ENCODE assay signal across 25 mouse cellular contexts in the genomic region with DNA sequence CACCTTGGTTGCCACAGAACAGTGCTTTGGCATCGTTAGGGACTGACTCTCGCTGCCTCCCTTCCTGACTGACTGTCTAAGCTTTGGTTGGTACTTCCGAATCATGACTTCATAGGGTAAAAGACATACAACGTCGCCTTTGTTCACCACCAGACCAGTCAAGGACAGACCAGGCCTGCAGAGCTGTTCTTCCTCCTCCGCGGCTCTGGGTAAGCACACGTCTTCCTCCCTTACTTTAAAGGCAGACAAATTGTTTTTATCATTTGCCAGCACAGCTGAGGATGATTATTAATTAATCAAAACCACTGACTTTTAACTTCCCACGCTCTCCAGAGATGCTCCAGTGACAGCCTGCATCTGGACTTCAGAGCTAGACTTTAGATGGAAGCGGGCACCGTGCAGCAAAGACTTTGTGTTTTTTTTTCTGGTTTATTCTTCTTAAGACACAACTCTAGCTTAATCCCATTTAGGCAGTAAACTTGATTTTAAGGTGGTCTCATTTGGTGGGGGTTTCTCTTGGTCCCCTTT.
DNase-seq lines count a peak whose midpoint lies in the region; ATAC-seq and TF ChIP-seq lines count a peak whose summit lies in the region.
"Had no signal": no experiment of that assay in that cellular context is flagged by ENCODE, and none has a peak within 500 bp of the region (broad histone marks: within the 10 kb centered on the region; RNA-seq: fewer than 3 reads in every experiment).

No protein-coding gene starts in this region.

- TF ChIP-seq POLR2A in kidney, adult 2 months (IDR thresholded peaks at IDR 0.05; ENCODE audit: low read depth, low read length), result no peak

- 0 out of 2 replicates have a peak, but pooled peaks have one; percentile 15 for ATAC-seq in kidney, embryonic 16.5 days (ENCODE audit: low FRiP score, low TSS enrichment)
- ATAC-seq in lung, embryonic 16.5 days (ENCODE audit: low read depth), result peak; percentile 66; the same call in 1 of the 2 replicates
- no peak for ATAC-seq in activated CD4-positive, CD25-positive, alpha-beta regulatory T cell, adult 4 months
- ATAC-seq: forebrain, embryonic 15.5 days; hindbrain, embryonic 16.5 days had no signal

- no peaks in the 10 kb centered on the region for H3K27me3 ChIP-seq in kidney, embryonic 16.5 days (ENCODE audit: insufficient read depth, low read length)
- no peaks in the 10 kb centered on the region for H3K27me3 ChIP-seq in kidney, adult 2 months (replicated peaks; ENCODE audit: control insufficient read depth, insufficient read depth, low read length)
- H3K27me3 ChIP-seq in lung, embryonic 16.5 days (ENCODE audit: control insufficient read depth, insufficient read depth, low read depth, low read length), result no peaks in the 10 kb centered on the region
- no peaks in the 10 kb centered on the region for H3K27me3 ChIP-seq in E14TG2a.4 (ENCODE audit: insufficient read depth, low read length)
- H3K27me3 ChIP-seq: embryonic facial prominence, embryonic 12.5 days; embryonic facial prominence, embryonic 15.5 days; forebrain, embryonic 12.5 days; forebrain, embryonic 15.5 days; heart, embryonic 12.5 days; heart, embryonic 15.5 days; hindbrain, embryonic 13.5 days had no signal

- no peak overlapping the region for H3K4me3 ChIP-seq in kidney, embryonic 16.5 days (ENCODE audit: low read length)
- H3K4me3 ChIP-seq in kidney, adult 2 months (ENCODE audit: insufficient read depth, low read depth, low read length), result no peak overlapping the region
- H3K4me3 ChIP-seq in lung, embryonic 16.5 days (ENCODE audit: low read length), result no peak overlapping the region
- H3K4me3 ChIP-seq in E14TG2a.4 (replicated peaks; ENCODE audit: low read length), result peak overlapping the region; percentile 60
- H3K4me3 ChIP-seq: embryonic facial prominence, embryonic 12.5 days; embryonic facial prominence, embryonic 15.5 days; forebrain, embryonic 12.5 days; forebrain, embryonic 15.5 days; heart, embryonic 12.5 days; heart, embryonic 15.5 days; hindbrain, embryonic 10.5 days; hindbrain, embryonic 13.5 days had no signal

- H3K9me3 ChIP-seq in kidney, embryonic 16.5 days (ENCODE audit: low read length), result no peaks in the 10 kb centered on the region
- H3K9me3 ChIP-seq in lung, embryonic 16.5 days (ENCODE audit: control insufficient read depth, low read length), result no peaks in the 10 kb centered on the region
- H3K9me3 ChIP-seq in E14TG2a.4 (ENCODE audit: low read length), result no peaks in the 10 kb centered on the region
- H3K9me3 ChIP-seq: embryonic facial prominence, embryonic 12.5 days; embryonic facial prominence, embryonic 15.5 days; forebrain, embryonic 12.5 days; forebrain, embryonic 15.5 days; heart, embryonic 12.5 days; heart, embryonic 15.5 days; hindbrain, embryonic 10.5 days; hindbrain, embryonic 13.5 days had no signal

- H3K4me2 ChIP-seq in kidney, embryonic 16.5 days (replicated peaks; ENCODE audit: low read depth, low read length), result no peak overlapping the region
- no peak overlapping the region for H3K4me2 ChIP-seq in lung, embryonic 16.5 days (ENCODE audit: low read depth, low read length)
- H3K4me2 ChIP-seq: embryonic facial prominence, embryonic 12.5 days; embryonic facial prominence, embryonic 15.5 days; forebrain, embryonic 12.5 days; forebrain, embryonic 15.5 days; heart, embryonic 12.5 days; heart, embryonic 15.5 days; hindbrain, embryonic 13.5 days had no signal

- no peak overlapping the region for H3K9ac ChIP-seq in kidney, embryonic 16.5 days (replicated peaks; ENCODE audit: low read length)
- no peak overlapping the region for H3K9ac ChIP-seq in lung, embryonic 16.5 days (ENCODE audit: low read length)
- H3K9ac ChIP-seq: embryonic facial prominence, embryonic 12.5 days; embryonic facial prominence, embryonic 15.5 days; forebrain, embryonic 12.5 days; forebrain, embryonic 15.5 days; heart, embryonic 12.5 days; heart, embryonic 15.5 days; hindbrain, embryonic 13.5 days had no signal

- WGBS in kidney, embryonic 16.5 days, result 73% methylated on average over 11 of the region's 11 CpGs
- WGBS in kidney, adult 2 months, result 68% methylated on average over 11 of the region's 11 CpGs
- WGBS in lung, embryonic 16.5 days, result 37% methylated on average over 11 of the region's 11 CpGs

- no peaks in the 10 kb centered on the region for H3K36me3 ChIP-seq in kidney, embryonic 16.5 days (ENCODE audit: insufficient read depth, low read length)
- no peaks in the 10 kb centered on the region for H3K36me3 ChIP-seq in kidney, adult 2 months (ENCODE audit: control insufficient read depth, insufficient read depth, low read length)
- no peaks in the 10 kb centered on the region for H3K36me3 ChIP-seq in lung, embryonic 16.5 days (ENCODE audit: control insufficient read depth, insufficient read depth, low read length)
- no peaks in the 10 kb centered on the region for H3K36me3 ChIP-seq in E14TG2a.4 (ENCODE audit: insufficient read depth, low read length)
- H3K36me3 ChIP-seq: embryonic facial prominence, embryonic 12.5 days; embryonic facial prominence, embryonic 15.5 days; forebrain, embryonic 12.5 days; forebrain, embryonic 15.5 days; heart, embryonic 12.5 days; heart, embryonic 15.5 days; hindbrain, embryonic 10.5 days; hindbrain, embryonic 13.5 days had no signal

- no peaks in the 10 kb centered on the region for H3K4me1 ChIP-seq in kidney, embryonic 16.5 days (ENCODE audit: insufficient read depth, low read length)
- no peaks in the 10 kb centered on the region for H3K4me1 ChIP-seq in kidney, adult 2 months (ENCODE audit: control insufficient read depth, insufficient read depth, low read length)
- peaks cover 3% of the 10 kb centered on the region; the same call in 1 of the 2 replicates for H3K4me1 ChIP-seq in lung, embryonic 16.5 days (replicated peaks; ENCODE audit: control insufficient read depth, insufficient read depth, low read length)
- H3K4me1 ChIP-seq in E14TG2a.4 (replicated peaks; ENCODE audit: low read depth, low read length), result peaks cover 86% of the 10 kb centered on the region
- H3K4me1 ChIP-seq: heart, embryonic 12.5 days; heart, embryonic 15.5 days; hindbrain, embryonic 13.5 days had no signal

- H3K27ac ChIP-seq in kidney, embryonic 16.5 days (ENCODE audit: low read length), result no peak overlapping the region
- no peak overlapping the region for H3K27ac ChIP-seq in kidney, adult 2 months (ENCODE audit: insufficient read depth, low read depth, low read length)
- no peak overlapping the region for H3K27ac ChIP-seq in lung, embryonic 16.5 days (ENCODE audit: low read length)
- H3K27ac ChIP-seq: embryonic facial prominence, embryonic 12.5 days; embryonic facial prominence, embryonic 15.5 days; forebrain, embryonic 12.5 days; forebrain, embryonic 15.5 days; heart, embryonic 15.5 days; hindbrain, embryonic 10.5 days; hindbrain, embryonic 13.5 days had no signal

- DNase-seq in kidney, adult 2 months, result no peak
- no peak for DNase-seq in lung, postnatal 10 days
- DNase-seq: adrenal gland, postnatal 10 days; adrenal gland, postnatal 36 days; cerebellum, adult 11 months; cerebellum, adult 2 months; cerebellum, adult 9-11 months; cerebellum, postnatal 25 days; gastrocnemius, postnatal 25 days; heart, adult 18-20 months; heart, postnatal 10 days; heart, postnatal 36 days had no signal

- TF ChIP-seq CTCF in kidney, adult 2 months (conservative IDR thresholded peaks at IDR 0.05; ENCODE audit: insufficient read depth, insufficient read length, low read depth, low read length), result no peak
- TF ChIP-seq CTCF in E14TG2a.4 (conservative IDR thresholded peaks at IDR 0.05; ENCODE audit: low read length), result no peak
